Mouse (Mus musculus) testis, adult 2 months (tissue): ENCODE measurements at regions not wholly inside any gene's neighbourhood (a gene's known extent, or its start where the extent isn't known, plus 50 kb on each side); places are given as distances from the start of the nearest gene placed in this dataset.

ENCODE experiments used
- H3K27ac ChIP-seq: fragments of 200-500 bp; 2 replicates; pipeline ENCODE4 v1.5.1; 2012; ENCODE audit warnings: low read depth, low read length; ENCODE audit not compliant: control insufficient read depth, insufficient read depth
- H3K27me3 ChIP-seq: fragments of 200-500 bp; 2 replicates; pipeline ENCODE4 v1.6.1; 2012; ENCODE audit warnings: mild to moderate bottlenecking, low read length, moderate library complexity; ENCODE audit not compliant: control insufficient read depth, insufficient read depth
- H3K36me3 ChIP-seq: fragments of 200-500 bp; 2 replicates; pipeline ENCODE4 v1.6.1; 2012; ENCODE audit warnings: mild to moderate bottlenecking, low read length; ENCODE audit not compliant: control insufficient read depth, insufficient read depth
- H3K4me1 ChIP-seq: fragments of 200-500 bp; 2 replicates; pipeline ENCODE4 v1.6.1; 2012; ENCODE audit warnings: low read length; ENCODE audit not compliant: control insufficient read depth, insufficient read depth
- H3K4me3 ChIP-seq: fragments of 200-500 bp; 2 replicates; pipeline ENCODE4 v1.5.1; 2012; ENCODE audit warnings: low read depth, mild to moderate bottlenecking, low read length, moderate library complexity, mixed read lengths; ENCODE audit not compliant: control insufficient read depth
- CTCF ChIP-seq: fragments of 200-500 bp; IDR thresholded peaks from 2 replicates; pipeline ENCODE4 v1.5.1; 2012; ENCODE audit warnings: low read depth, mild to moderate bottlenecking, inconsistent platforms, low read length, moderate library complexity; ENCODE audit not compliant: control insufficient read depth, insufficient read depth, insufficient replicate concordance
- POLR2A ChIP-seq: fragments of 200-500 bp; IDR thresholded peaks from 2 replicates; pipeline ENCODE4 v1.6.1; 2012; ENCODE audit warnings: low read depth, mild to moderate bottlenecking, inconsistent platforms, low read length, moderate library complexity; ENCODE audit not compliant: control insufficient read depth

- H3K4me1 ChIP-seq: no peaks in the 10 kb centered on the region
- TF ChIP-seq POLR2A (no peak), CTCF (peak; percentile 13; the same call in 1 of the 2 replicates)
- no peak overlapping the region for H3K27ac ChIP-seq
Observed at GRCm38 (mm10) chr11:92405818-92406217, 692.0 kb upstream of the Car10 start.

DNA sequence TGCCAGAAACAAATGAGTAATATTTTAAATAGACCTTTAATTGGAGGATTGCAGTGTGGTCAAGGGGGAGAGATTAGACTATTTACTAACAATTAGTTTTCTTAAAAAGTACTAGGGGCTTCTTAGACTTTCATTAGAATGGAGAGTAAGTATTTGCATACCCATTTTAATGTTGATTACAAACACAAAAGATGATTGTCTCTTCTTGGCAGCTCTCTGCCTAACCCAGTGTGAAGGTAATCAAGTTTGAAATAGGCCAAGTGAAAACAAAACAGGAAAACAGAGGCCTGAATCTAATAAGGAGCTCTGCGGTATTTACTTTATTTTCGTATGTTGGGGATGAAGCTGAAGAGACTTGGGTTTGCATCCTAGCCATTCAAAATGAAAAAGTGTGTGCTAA lies 646.5 kb upstream of the Car10 start:
- H3K36me3 ChIP-seq: no peaks in the 10 kb centered on the region
- H3K4me1 ChIP-seq: no peaks in the 10 kb centered on the region
- H3K27me3 ChIP-seq: no peaks in the 10 kb centered on the region
- H3K4me3 ChIP-seq: no peak overlapping the region
- no peak for TF ChIP-seq POLR2A
- TF ChIP-seq CTCF: no peak
- H3K27ac ChIP-seq: no peak overlapping the region

More at GRCm38 (mm10) chr11:92405818-92406217, 692.0 kb upstream of the Car10 start:
- no peaks in the 10 kb centered on the region for H3K27me3 ChIP-seq
- H3K4me3 ChIP-seq: no peak overlapping the region
- H3K36me3 ChIP-seq: no peaks in the 10 kb centered on the region

- TF ChIP-seq POLR2A (no peak), CTCF (no peak)
- H3K27me3 ChIP-seq: no peaks in the 10 kb centered on the region
- no peak overlapping the region for H3K4me3 ChIP-seq
Observed at GRCm38 (mm10) chr11:92495291-92495690, 602.5 kb upstream of the Car10 start.

More at GRCm38 (mm10) chr11:92495291-92495690, 602.5 kb upstream of the Car10 start:
- Histone ChIP-seq H3K36me3 (no peaks in the 10 kb centered on the region), H3K27ac (no peak overlapping the region), H3K4me1 (no peaks in the 10 kb centered on the region)
